Mouse (Mus musculus) embryo, embryonic 10.5 days (tissue): Measurements from ENCODE around the gene Zbtb42.

ENCODE experiments used
- DNase-seq: peaks from one replicate; pipeline ENCODE4 v3.0.0-alpha.2; 2015; ENCODE audit warnings: low spot score

Gene Zbtb42

DNA sequence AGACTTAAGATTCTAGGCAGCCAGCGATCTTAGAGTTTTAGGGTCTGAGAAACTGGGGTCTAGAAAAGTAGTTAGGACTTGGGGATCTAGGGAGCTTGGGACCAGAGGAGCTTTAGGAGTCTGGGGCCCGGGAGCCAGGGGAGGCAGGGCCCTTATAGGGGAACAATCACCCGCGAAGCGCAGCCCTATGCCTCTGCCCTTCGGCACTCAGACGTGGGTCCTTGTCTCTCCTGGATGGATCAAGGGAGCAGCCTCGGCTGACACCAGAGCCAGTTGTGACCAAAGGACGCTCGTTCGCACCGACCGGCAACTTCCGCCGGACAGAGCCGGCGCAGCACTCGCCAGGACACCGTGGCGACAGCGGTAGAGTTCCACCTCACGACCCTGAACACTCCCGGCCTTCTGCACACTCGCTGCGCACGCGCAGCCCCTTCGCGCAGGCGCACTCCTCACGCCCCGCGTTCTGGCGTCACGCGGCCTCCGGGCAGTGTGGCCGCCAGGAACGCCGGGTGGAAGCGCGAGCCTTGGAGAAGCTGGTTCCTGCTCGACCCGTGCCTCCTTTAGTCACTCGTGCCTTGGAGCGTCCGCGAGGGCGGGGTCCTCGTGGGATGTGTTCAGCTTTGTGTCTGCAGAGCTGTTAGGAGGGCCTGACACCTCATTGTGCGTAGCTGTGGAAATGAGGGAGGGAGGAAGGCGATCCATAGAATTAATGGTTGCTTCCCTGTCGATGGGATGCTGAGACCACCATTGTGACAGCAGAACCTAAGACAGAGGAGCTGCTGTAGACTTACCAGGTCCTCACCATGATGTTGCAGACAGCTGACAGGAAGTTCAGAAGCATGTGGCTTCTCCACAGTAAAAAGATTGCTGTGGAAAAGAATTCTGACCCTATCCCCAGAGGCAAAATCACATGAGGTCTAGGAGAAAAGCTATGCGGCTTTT is 14.8 kb downstream of the Zbtb42 start:
- DNase-seq, result peak; percentile 95

DNA sequence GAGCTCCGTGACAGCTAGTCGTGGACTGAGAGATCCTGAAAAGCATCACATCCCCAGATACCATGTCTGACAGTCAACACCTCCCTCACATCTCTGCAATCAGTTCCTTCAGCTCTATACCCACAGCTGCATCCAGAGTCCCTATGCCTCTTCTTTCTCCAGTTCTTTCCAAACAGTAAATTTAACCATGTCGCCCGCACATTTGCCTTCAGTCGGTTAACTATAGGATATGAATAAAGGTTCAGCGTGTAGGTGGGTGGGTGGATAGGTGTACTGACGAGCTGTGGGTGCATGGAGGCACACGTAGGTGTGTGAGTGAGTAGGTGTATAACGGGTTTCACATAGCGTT is 15.5 kb downstream of the Zbtb42 start:
- no peak for DNase-seq

DNA sequence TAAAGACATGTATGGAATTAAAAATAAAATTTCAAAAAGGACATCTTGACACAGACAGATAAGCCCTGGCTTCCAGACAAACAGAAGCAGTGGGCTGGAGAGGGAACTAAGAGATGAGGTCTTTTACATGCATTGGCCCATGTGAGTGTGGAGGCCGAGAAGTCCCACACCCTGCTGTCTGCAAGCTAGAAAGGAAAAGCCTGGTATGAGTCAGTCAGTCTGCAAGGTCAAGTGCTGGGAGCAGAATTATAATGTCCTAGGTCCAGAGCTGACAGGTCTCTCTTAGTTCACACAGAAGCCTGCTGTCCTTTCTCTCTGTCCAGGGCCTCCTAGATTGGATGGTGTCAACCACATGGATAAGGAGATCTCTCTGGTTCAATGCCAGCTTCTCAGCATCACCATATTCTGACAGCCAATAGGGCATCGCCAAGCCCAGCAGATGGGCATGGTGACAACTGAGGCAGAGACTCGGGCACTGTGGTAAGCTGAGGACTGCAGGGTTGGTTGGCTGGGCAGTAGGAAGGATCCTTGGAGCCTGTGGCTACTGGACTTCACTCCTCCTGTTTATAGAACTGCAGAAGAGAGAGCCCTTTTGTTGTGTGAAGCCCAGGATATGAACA is 18.3 kb downstream of the Zbtb42 start:
- DNase-seq, result no peak

DNA sequence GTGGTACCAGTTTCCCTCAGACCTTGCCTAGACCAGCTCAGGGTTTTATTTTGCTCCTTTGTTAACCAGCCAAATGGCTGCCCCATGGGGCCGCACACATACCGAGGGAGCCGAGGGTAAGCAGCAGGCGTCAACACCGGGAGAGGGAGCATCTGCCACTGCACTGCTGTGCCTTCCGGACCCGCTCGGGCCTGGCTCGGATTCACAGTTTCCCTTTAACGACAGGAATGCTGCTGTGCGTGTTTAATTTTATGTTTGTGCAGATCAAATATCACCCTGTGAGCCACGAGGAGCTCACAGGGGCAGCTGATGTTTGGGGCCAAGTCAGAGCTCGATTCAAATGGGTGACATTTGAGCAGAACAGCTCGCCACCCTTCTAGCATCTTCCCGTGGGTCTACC is 21.9 kb downstream of the Zbtb42 start:
- DNase-seq, result peak; percentile 40

DNA sequence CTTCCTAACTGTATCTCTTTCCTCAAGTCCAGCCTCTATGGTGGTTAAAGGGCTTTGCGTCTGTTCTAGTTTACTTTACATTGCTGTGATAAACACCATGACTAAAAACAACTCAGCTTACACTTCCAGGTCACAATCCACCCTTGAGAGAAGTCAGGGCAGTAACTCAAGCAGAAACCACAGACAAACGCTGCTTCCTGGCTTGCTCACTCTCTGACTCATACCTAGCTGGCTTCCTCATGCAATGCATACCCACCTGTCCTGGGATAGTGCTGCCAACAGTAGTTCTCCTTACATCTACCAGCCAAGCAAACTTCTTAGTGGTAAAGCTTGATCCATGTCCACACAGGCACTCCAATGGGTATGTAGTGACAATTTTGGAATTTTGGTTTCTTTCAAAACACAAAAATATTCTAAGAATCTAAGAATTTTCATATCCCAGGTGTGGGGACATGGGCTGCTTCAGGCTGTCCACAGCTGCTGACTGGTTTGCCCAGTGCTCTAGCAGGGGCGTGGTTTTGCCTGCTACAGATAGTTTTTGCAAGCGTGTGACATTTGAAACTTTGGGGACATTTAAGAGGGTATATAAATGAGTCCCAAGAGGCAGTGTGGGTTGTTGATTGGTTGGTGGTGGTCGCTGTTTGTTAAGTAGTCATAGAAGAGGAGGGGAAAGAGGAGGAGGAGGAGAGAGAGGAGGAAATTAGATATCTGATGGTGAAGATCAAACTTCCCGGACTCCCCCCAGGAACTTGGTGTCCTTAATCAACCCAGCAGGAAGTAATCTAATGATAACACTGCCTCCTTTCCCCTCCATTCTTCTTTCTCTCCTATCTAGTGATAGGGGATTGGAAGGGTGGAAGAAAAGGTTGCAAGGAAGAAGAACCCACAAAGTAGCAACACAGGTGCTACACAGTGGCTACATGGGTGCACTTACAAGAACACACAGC is 24.0 kb downstream of the Zbtb42 start:
- no peak for DNase-seq

DNA sequence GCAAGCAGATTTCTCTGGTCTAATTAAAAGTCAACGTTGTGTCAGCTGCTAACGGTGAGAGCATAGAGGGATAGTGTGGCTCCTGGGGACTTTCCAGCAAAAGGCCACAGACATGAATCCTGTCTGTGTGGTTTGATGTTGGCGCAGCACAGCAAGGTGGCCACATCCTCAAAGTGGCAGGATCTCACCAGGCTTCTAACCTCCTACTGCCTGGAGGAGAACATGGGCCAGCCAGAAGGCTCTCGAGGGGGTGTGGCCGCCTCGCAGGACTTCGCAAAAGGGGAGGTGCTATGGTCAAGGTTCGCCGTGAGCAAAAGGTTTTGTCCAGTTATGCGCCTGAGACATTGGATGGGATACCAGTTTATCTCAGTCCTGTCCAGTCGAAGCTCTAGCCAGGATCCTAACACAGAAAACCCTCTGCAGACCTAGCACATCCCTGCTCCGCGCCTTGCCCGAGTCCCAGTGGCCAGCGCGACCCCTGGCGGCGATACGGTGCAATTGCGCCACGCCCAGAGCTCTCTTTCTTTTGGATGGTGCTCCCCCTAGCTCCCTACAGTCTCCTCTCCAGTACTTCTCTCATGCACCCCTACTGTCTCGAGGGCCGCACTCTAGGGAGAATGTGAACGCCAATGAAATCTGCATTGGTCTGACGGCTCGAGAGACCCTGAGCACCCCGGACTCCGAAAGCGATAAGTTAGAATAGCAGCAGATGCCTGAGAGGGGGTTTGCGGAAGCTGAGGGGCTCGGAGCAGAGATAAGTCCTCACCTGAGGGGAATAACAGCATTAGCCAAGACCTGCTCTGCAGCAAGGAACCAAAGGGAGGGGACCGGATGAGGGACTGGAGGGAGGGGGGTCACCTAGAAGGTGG is 28.3 kb downstream of the Zbtb42 start:
- DNase-seq, result peak; percentile 91

DNA sequence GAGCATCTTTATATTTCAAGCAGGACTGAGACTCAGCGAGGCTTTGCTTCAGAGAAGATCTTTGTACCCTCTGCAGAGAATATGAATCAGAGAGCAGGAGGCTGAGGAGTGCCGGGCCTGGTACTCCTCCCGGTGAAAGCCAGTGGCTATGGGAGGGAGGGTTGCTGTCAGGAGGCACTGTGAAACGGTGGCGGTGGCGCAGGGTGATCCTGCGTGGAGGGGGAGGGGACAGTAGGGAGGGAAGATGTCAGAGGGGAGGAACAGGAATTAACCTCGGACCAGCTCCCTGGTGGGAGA is 28.9 kb downstream of the Zbtb42 start:
- no peak for DNase-seq

DNA sequence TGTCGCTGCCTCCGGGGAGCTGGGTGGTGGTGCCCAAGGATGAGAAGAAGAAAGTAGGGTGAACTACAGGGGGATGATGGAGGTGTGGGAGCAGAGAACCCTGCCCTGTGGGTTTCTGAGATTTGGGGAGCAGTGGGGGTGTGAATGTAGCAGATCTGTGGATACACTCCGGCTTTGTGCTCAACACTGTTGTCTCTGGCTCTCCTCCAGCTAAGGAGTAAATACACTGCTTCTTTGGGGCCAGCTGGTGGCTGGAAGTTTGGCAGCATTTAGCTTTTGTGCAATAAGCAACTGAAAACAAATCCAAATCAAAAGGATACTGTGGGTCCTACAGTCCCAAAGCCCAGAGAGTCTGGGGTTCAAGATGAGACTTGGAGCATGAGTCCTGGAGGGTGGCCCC is 35.4 kb downstream of the Zbtb42 start:
- no peak for DNase-seq

DNA sequence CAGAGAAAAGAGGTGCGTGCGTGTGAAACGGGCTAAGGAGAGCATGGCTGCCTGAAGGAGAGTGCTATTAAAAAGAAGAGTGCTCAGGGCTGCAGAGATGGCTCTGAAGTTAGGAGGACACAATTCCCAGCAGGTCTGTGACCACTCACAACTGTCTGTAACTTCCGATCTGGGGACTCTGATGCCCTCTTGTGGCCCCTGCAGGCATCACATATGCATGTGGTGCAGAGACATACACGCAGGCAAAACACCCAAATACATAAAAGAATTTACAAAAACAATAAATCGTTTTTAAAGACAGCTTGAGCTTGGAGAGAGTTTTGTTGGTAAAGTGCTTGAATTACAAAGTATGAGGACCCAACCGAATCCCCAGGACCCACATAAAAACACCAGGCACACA is 38.5 kb downstream of the Zbtb42 start:
- DNase-seq, result peak; percentile 79

DNA sequence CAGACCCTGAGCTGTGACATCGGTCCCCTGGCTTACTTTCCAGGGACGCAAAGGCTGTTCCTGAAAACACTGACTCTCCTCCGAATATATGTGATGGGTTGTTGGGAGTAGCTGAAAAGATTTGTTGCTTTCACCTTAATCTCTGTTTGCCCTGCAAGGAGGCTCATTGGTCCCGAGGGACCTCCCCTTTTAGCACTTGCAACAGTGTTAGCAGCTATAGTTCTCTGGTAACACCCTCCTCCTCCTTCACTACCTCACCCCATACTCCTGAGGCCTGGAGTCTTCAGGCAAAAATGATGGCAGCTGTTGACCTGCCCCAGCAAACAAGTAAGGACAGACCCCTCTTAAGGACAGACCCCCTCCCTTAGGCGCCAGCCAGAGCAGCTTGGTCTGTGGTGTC is 40.4 kb downstream of the Zbtb42 start:
- DNase-seq, result no peak

DNA sequence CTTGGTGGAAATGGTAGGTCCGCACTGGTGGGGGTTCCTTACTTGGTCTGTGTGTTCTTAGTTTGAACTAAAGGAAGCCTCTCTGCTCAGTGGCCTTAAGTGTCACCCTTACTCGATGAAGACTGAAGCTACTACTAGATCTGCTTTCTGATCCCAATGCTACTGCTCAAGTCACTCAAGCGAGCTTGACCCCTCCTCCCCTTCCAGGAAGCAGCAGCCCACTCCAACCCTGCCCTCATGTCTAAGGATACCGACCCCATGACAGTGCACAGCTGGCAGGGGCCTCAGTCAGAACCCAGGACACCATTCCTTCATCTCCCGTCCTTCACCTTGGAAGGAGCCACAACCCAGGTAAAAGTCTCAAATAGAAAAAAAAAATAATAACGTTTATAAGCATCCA is 41.6 kb downstream of the Zbtb42 start, which contains the start of gene Cep170b:
Cep170b (plus strand) TSS at position 240 of the 400 bp plus-strand sequence.
- DNase-seq, result no peak

DNA sequence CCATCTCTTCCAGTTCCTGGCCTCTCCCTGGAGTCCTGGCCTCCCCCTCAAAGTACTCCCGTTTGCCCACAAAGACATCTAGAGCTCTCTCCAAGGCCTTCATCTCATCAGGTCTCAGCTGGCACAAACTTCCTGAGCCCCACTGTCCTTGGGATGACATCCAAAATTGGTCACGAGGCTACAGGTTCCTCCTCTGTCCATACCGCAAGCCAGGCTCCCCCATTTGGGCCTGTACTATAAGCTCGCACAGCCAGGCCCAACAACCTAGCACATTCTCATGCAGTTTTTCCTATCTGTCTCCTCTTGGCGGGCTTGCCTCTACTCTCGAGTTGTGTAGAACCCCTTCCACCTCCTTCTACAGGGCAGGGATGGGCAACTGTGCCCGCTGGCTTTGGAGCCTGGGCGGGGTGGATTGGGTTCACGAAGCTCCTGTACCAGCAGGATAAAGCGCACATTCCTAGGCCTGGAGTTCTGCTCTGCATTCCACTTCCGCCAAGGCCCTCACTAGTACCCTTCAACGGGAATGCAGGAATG is 42.3 kb downstream of the Zbtb42 start:
- no peak for DNase-seq

DNA sequence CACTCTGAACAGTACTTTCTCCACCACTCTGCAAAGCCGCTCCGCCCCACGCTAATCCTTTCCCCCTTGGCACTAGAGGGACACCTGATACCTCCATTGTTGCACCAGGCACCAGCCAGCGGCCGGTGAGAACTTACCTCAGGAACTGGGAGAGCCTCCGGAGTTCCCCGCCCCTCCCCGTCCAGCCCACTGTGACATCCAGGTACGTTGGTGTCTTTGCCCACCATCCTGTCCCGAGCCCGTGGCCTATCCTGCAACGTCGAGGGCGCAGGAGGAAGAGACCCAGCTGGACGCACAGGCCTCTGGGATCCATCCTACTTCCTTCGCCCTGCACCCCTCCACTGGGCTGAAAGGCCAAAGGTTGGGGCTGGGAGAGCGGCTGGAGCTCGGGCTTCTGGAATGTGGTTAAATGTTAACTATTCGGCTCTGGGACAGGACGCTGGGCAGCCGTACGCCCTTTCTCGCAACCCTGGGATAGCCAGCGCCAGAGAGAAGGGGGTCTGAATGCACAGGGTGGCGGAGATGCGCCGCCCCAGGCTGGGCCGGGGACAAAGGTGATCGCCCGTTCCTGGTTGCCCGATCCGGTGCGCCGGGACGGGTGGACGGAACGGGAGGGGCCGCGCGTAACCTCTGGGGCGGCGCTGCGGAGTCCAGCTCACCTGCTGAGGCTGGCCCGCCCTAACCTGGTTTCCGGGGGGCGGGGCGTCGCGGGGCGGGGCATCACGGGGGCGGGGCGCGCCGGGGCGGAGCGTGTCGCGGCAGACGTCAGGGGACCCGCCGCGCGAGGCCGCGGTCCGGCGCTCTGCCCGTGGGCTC is 43.0 kb downstream of the Zbtb42 start:
- DNase-seq, result peak; percentile 39

DNA sequence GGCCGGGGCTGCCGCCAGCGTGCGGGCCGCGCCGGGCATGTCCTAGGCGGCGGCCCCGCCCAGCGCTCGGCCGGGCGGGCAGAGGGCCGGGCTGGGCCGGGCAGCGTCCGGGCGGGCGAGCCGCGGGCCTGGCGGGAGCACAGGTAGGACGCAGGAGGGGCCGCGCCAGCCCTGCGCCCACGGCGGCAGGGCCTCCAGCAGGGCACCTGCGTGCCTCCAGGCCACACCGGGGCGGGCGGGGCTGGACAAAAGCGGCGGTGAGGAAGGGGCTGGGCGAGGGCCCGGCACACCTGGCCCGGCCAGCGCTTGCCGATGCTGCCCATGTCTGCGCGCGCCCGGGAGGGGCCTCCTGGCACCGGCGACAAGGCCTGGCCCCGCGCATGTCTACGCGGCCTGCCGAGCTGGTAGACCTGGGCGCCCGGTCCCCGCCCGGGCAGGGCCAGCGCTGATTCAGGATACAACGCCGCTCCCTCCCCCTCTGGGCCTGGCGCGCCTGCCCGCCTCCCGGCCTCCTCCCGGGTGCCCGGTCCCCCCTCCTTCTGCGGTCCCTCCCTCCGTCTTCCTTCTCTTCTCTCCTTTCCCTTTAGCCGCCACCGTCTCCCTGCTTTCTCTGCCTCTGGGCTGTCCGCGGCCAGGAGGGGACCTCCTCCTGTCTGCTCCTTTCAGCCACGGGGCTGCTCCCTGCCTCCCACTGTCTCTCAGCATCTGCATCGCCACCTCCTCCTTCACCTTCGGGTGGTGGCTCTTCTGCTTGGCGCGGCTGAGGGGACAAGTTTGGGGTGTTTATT is 43.8 kb downstream of the Zbtb42 start:
- peak; percentile 39 for DNase-seq

DNA sequence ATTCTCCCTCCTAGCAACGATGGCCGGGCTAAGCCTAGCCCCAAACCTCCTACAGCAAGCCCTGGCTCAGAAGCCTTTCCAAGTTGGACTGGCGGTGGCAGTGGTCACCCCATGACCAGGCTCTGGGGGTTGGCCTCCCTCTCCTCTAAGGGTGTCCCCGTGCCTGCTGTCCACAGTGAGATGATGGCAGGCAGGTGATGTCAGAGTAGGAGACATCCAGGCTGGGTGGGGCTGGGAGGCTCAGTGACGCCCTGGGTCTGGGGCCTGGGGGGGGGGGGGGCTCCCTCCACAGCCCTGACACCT is 44.4 kb downstream of the Zbtb42 start:
- no peak for DNase-seq

DNA sequence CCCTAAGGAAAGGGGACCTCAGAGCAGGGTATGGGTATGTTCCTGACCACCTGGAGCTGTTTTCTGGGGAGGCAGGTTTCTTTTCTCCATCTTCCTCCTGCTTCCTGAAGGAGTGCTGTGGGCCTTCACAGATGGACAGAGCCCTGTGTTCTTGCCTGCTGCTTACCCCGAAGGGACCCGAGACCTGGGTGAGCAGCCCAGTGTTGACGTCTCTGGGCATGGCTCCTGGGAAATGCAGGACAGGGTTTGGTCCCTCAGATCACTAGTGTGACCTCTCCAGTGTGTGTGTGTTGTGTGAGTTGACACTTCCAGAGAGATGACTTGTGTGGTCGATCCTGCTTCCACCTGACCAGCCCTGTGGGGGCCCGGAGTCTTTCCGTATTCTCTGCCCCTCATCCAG is 44.8 kb downstream of the Zbtb42 start:
- DNase-seq, result no peak

DNA sequence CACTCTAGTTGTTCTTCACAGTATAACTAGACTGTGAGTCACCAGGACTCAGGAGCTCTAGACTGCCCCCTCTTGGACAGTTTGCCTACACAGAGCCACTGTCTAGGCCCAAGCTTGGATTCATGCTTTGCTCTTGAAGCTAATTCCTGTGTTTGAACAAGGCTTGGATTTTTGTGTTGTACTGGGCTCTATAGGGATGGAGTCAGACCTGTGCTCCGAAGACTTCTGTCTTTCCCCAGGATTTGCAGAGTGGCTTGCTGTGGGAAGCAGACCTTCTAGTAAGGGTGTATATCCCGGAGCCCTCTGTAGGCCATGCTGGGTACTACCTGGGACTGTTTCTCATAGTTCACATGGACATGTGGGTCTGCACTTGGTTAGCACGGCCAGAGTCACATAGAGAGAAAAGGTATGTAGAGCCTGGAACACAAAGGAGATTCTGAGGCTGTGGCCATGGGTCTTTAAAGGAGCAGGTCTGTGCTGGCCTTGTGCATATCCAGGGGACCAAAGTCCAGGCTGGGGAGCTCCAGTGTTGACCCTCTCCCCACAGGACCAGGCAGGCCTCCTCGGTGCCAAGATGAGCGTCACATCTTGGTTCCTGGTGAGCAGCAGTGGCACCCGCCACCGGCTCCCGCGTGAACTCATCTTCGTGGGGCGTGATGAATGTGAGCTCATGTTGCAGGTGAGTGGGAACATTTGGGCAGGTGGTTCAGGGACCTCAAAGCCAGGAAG is 45.6 kb downstream of the Zbtb42 start:
- peak; percentile 87 for DNase-seq

DNA sequence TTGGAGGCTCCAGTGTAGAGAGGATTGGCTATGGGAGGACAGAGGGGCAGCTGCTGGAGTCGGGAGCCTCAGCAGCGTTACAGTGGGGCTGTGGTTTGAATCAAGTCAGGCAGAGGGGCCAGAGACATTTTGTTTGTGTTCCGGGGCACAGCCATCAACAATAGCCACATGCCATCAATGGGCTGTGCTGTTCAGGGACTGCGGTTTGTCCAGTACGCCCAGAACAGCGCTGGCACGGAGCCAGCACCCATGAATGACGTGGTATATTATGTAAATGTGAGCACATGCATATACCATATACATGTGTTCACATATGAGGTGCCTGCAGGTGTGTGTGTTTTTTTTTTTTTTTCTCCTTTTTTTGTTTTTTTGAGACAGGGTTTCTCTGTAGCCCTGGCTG is 49.2 kb downstream of the Zbtb42 start:
- DNase-seq, result no peak

DNA sequence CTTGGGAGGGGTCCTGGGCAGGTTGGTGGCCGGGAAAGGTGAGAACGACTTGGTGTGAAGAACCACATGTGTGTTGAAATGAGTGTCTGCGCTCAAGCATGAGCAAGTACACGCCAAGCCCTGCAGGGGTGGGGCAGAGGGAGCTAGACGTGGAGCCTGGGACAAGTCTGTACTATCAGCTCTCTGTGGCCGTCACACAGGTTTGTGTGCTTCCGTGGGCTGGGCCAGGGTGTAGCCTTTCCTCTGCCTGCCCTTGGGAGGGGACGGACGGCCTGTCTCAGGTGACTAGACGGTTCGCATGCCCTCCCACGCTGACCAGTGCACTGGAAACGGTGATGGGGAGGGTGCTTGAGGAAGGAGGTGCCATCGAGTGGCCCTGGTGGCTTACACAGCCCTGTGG is 52.2 kb downstream of the Zbtb42 start:
- no peak for DNase-seq
